8 mouse cellular contexts compared by ENCODE assay signal in genomic region chr11:69662213-69662966, GRCm38 (mm10). TPM values are rescaled to one million over a fixed set of nuclear protein-coding genes. Genes with fewer than 3 reads are reported as not detected.
DNase-seq lines count a peak whose midpoint lies in the region; ATAC-seq and TF ChIP-seq lines count a peak whose summit lies in the region.

Gene Mpdu1 (minus strand): TSS chr11:69662642.

- peak within 1 kb of the TSS; percentile 96 for H3K27ac ChIP-seq in ES-E14 (ENCODE audit: insufficient read depth, low read depth, low read length, poor library complexity, severe bottlenecking)
- peak within 1 kb of the TSS; percentile 97 for H3K27ac ChIP-seq in forebrain, embryonic 16.5 days (ENCODE audit: low read length)
- H3K27ac ChIP-seq in layer of hippocampus, adult 2 months = peak within 1 kb of the TSS; percentile 100
- peak within 1 kb of the TSS; percentile 96 for H3K27ac ChIP-seq in lung, embryonic 14.5 days (ENCODE audit: low read depth)
- H3K27ac ChIP-seq in olfactory bulb, adult 2 months (ENCODE audit: insufficient read depth, low read depth, low read length) = peak within 1 kb of the TSS; percentile 96
- H3K27ac ChIP-seq in thymus, adult 2 months (ENCODE audit: control insufficient read depth, insufficient read depth, low read length) = peak within 1 kb of the TSS; percentile 87

- peak within 1 kb of the TSS; percentile 62 for H3K4me2 ChIP-seq in forebrain, embryonic 16.5 days (ENCODE audit: low read length)
- peak within 1 kb of the TSS; percentile 64 for H3K4me2 ChIP-seq in lung, embryonic 14.5 days

- peak; percentile 97 for ATAC-seq in forebrain, embryonic 16.5 days
- peak; percentile 94 for ATAC-seq in lung, embryonic 14.5 days (ENCODE audit: insufficient read depth)

- TF ChIP-seq CTCF in layer of hippocampus, adult 2 months (conservative IDR thresholded peaks at IDR 0.05) = peak; percentile 71
- TF ChIP-seq CTCF in lung, embryonic 14.5 days (IDR thresholded peaks at IDR 0.05; ENCODE audit: low read depth) = peak; percentile 68
- no peak for TF ChIP-seq CTCF in olfactory bulb, adult 2 months (IDR thresholded peaks at IDR 0.05; ENCODE audit: insufficient read depth, low read depth, low read length)
- peak; percentile 47; the same call in 1 of the 2 replicates for TF ChIP-seq CTCF in thymus, adult 2 months (IDR thresholded peaks at IDR 0.05; ENCODE audit: borderline replicate concordance, control insufficient read depth, extremely low read depth, insufficient read depth, low read length, poor library complexity)

- DNase-seq in ES-E14 (ENCODE audit: low read depth, low spot score) = peak; percentile 90
- DNase-seq in cerebellum, adult 11-12 months = peak; percentile 98
- DNase-seq in heart, postnatal 36 days = peak; percentile 91 to 96
- DNase-seq in layer of hippocampus, adult 2 months (ENCODE audit: low spot score in 2 of 2) = peak; percentile 92 to 95
- peak; percentile 98 for DNase-seq in lung, embryonic 14.5 days
- peak; percentile 90 for DNase-seq in thymus, adult 2 months

- no peaks in the 10 kb centered on the region for H3K27me3 ChIP-seq in forebrain, embryonic 16.5 days (replicated peaks; ENCODE audit: control insufficient read depth, insufficient read depth, low read length)
- no peaks in the 10 kb centered on the region for H3K27me3 ChIP-seq in lung, embryonic 14.5 days (ENCODE audit: insufficient read depth, low read length)
- no peaks in the 10 kb centered on the region for H3K27me3 ChIP-seq in thymus, adult 2 months (ENCODE audit: control insufficient read depth, insufficient read depth, low read length)

- peak within 1 kb of the TSS; percentile 94 for H3K9ac ChIP-seq in ES-E14 (ENCODE audit: insufficient read depth, low read depth, low read length, poor library complexity, severe bottlenecking)
- H3K9ac ChIP-seq in forebrain, embryonic 16.5 days (replicated peaks; ENCODE audit: low read depth, low read length) = peak within 1 kb of the TSS; percentile 70
- peak within 1 kb of the TSS; percentile 59 for H3K9ac ChIP-seq in lung, embryonic 14.5 days

- TF ChIP-seq POLR2A in olfactory bulb, adult 2 months (IDR thresholded peaks at IDR 0.05; ENCODE audit: insufficient read depth, low read depth, low read length) = peak; percentile 85
- TF ChIP-seq POLR2A in thymus, adult 2 months (IDR thresholded peaks at IDR 0.05; ENCODE audit: control insufficient read depth, extremely low read depth, insufficient read depth, low read length, poor library complexity) = peak; percentile 88

- intact Hi-C loops in heart, postnatal 36 days (cut with DNase I) = no loop called here

- H3K9me3 ChIP-seq in ES-E14 (ENCODE audit: control insufficient read depth, insufficient read depth, low read depth, low read length) = no peaks in the 10 kb centered on the region
- no peaks in the 10 kb centered on the region for H3K9me3 ChIP-seq in forebrain, embryonic 16.5 days (ENCODE audit: control insufficient read depth, low read length)
- no peaks in the 10 kb centered on the region for H3K9me3 ChIP-seq in lung, embryonic 14.5 days (ENCODE audit: low read depth, low read length)

- H3K4me3 ChIP-seq in ES-E14 (ENCODE audit: insufficient read depth in 1 of 2, low read depth in 1 of 2, low read length in 2 of 2, poor library complexity in 1 of 2, severe bottlenecking in 1 of 2) = peak within 1 kb of the TSS; percentile 85 to 87
- H3K4me3 ChIP-seq in forebrain, embryonic 16.5 days (replicated peaks; ENCODE audit: low read length) = peak within 1 kb of the TSS; percentile 69
- H3K4me3 ChIP-seq in layer of hippocampus, adult 2 months = peak within 1 kb of the TSS; percentile 76
- H3K4me3 ChIP-seq in lung, embryonic 14.5 days (ENCODE audit: low read depth, low read length) = peak within 1 kb of the TSS; percentile 51
- H3K4me3 ChIP-seq in olfactory bulb, adult 2 months (ENCODE audit: insufficient read depth, low read depth, low read length) = peak within 1 kb of the TSS; percentile 69
- peak within 1 kb of the TSS; percentile 65 for H3K4me3 ChIP-seq in thymus, adult 2 months (ENCODE audit: control insufficient read depth, insufficient read depth, low read length)

- H3K36me3 ChIP-seq in ES-E14 (ENCODE audit: control insufficient read depth, insufficient read depth, low read length, poor library complexity, severe bottlenecking) = peaks cover 23% of the 10 kb centered on the region
- peaks cover 19% of the 10 kb centered on the region for H3K36me3 ChIP-seq in forebrain, embryonic 16.5 days (ENCODE audit: control insufficient read depth, insufficient read depth)
- peaks cover 57% of the 10 kb centered on the region for H3K36me3 ChIP-seq in lung, embryonic 14.5 days (ENCODE audit: insufficient read depth)
- peaks cover 18% of the 10 kb centered on the region for H3K36me3 ChIP-seq in thymus, adult 2 months (ENCODE audit: control insufficient read depth, insufficient read depth, low read length)

- under 1% methylated on average over 48 of the region's 48 CpGs for WGBS in forebrain, embryonic 16.5 days
- WGBS in lung, embryonic 14.5 days = under 1% methylated on average over 48 of the region's 48 CpGs
- under 1% methylated on average over 48 of the region's 48 CpGs for WGBS in olfactory bulb, adult 2 months
- under 1% methylated on average over 48 of the region's 48 CpGs for WGBS in thymus, adult 2 months

- in situ Hi-C loops in ES-E14 (cut with MboI; ENCODE audit: low sequenced_read_pairs in 2 of 2, unreplicated experiment in 2 of 2) = no loop called here

- peaks cover 0 to 13% of the 10 kb centered on the region in 2 experiments; a peak in 2 of 4 replicates for H3K4me1 ChIP-seq in ES-E14 (ENCODE audit: control insufficient read depth in 2 of 2, insufficient read depth in 2 of 2, low read length in 2 of 2, poor library complexity in 1 of 2)
- peaks cover 17% of the 10 kb centered on the region for H3K4me1 ChIP-seq in forebrain, embryonic 16.5 days (replicated peaks; ENCODE audit: control insufficient read depth, insufficient read depth, low read length)
- H3K4me1 ChIP-seq in lung, embryonic 14.5 days (ENCODE audit: insufficient read depth) = 0 out of 2 replicates have a peak, but pooled peaks cover 3% of the 10 kb centered on the region
- H3K4me1 ChIP-seq in olfactory bulb, adult 2 months (ENCODE audit: control insufficient read depth, insufficient read depth, low read length) = peaks cover 4% of the 10 kb centered on the region
- peaks cover 17% of the 10 kb centered on the region for H3K4me1 ChIP-seq in thymus, adult 2 months (replicated peaks; ENCODE audit: control insufficient read depth, insufficient read depth, low read length)

TF ChIP-seq in ES-E14, 5 proteins besides CTCF, POLR2A, EP300 and RAD21:
- TF ChIP-seq CHD2 (IDR thresholded peaks at IDR 0.05; ENCODE audit: low read depth, low read length) = no peak
- TF ChIP-seq ZC3H11A (IDR thresholded peaks at IDR 0.05; ENCODE audit: borderline replicate concordance, low read depth, low read length) = no peak
- peak; percentile 61; the same call in 1 of the 2 replicates for TF ChIP-seq HCFC1 (IDR thresholded peaks at IDR 0.05; ENCODE audit: borderline replicate concordance, insufficient read depth, low read length)
- TF ChIP-seq ZNF384 (IDR thresholded peaks at IDR 0.05; ENCODE audit: low read depth, low read length) = peak; percentile 36; the same call in 1 of the 2 replicates
- TF ChIP-seq MAFK (IDR thresholded peaks at IDR 0.05; ENCODE audit: insufficient read depth, low read depth, low read length) = no peak

RNA-seq across cellular contexts. Expression of gene Mpdu1, which starts in this region (rescaled TPM):
- total RNA-seq in ES-E14 (2012; rRNA removed) = 258 and 349 TPM in 2 replicates
- 82.1 and 90.4 TPM in 2 replicates for polyA plus RNA-seq in forebrain, embryonic 16.5 days (2015; fragmentation: Nextera tagmentation; extraction: Ambion mirVana)
- total RNA-seq in heart, postnatal 36 days (2021) = 10 to 100 TPM; 14.9 to 16.2 TPM
- total RNA-seq in layer of hippocampus, adult 2 months (2021) = 10 to 100 TPM; 54.9 to 59.3 TPM
- polyA plus RNA-seq in lung, embryonic 14.5 days (2014; fragmentation: Nextera tagmentation; extraction: Ambion mirVana) = 29.4 and 32.2 TPM in 2 replicates
- polyA plus RNA-seq in olfactory bulb, adult 2 months (2012; ENCODE audit: insufficient read depth, insufficient read length, low replicate concordance, missing spikeins) = not detected in 2 replicates
- polyA plus RNA-seq in thymus, adult 2 months (2012; rRNA removed) = 174 and 178 TPM in 2 replicates

Comparison
In these comparisons a context has a peak if more than half of its experiments do, and no peak if none do; other contexts are left out.
1. Peak in every context shown above with its lines: DNase-seq, ATAC-seq, H3K4me3 ChIP-seq and H3K27ac ChIP-seq.
2. RNA of gene Mpdu1 (polyA plus RNA-seq): 174 to 178 TPM in thymus, adult 2 months, 82.1 to 90.4 TPM in forebrain, embryonic 16.5 days and 29.4 to 32.2 TPM in lung, embryonic 14.5 days; not detected in olfactory bulb, adult 2 months; every median in the first group is over 10 times any median in the second.